Mouse (Mus musculus) frontal cortex, postnatal 10 days (tissue): ENCODE results near the gene Atp9a.
A peak's percentile ranks its signal among the peaks of the same experiment; 100 is the strongest.
"Not testable (repeated sequence)": the region's sequence is repeated elsewhere in the genome, so short reads cannot be mapped to it uniquely, and the experiment has no call there.

ENCODE experiments used
- DNase-seq, 2 experiments: peaks; one replicate each; pipeline ENCODE4 v3.0.0; 2022; ENCODE audit warnings: low spot score in 2 of 2, mixed read lengths in 1 of 2

The Atp9a gene

DNA sequence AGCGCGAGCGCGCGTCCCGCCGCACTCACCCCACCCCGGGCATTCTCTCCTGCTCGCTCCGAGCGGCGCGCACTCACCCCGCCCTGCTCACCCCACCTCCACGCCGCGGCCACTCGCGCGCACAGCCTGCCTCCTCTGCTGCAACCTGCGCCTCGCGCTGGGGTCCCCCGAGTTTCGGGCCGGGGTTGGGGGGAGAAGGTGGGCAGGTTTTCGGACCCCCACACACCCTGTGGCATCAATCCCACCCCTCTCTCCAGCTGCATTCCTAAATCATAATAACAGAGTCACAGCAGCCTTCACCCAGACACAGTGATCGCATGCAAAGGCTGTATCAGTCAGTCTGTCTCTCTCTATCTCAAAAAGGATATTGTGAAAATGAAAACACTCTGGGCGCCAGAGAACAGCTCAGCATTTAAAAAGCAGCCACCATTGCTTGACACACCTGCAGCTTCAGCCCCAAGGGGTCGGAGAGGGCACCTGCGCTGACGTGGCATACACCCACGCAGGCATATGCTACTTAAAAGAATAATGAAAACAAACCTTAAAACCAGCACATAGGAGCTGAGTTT lies at the start of gene Atp9a:
Gene Atp9a, minus strand, starts transcription at position 351 of the 569 bp plus-strand sequence.
- peak; percentile 68 to 76 for DNase-seq

DNA sequence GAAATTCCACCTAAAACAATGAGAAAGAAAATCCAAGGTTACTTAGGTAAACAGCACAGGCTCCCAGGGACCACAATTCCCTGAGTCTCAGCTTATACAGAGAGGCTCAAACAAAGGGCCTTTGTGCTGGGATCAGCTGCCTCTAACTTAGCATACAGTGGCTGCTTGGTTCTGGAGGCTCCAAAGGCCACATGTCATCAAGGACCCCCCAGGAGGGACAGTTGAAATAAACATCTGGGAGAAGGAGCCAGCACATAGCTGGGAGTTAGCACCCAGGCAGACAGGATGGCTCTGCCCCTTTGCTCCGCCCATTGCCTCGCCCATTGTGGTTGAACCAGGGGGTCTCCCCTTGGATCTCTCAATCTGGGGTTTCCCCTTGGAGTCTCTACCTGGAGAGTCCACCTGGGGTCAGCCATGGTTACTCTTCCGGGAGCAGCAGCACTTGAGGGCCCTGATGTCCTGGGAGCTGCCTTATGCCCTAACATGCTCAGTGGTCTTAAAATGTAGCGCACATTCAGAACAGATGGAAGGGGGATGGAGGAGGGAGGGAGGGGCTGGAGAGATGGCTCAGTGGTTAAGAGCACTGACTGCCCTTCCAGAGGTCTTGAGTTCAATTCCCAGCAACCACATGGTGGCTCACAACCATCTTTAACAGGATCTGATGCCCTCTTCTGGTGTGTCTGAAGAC lies 49.0 kb upstream of the Atp9a start:
- DNase-seq: no peak

DNA sequence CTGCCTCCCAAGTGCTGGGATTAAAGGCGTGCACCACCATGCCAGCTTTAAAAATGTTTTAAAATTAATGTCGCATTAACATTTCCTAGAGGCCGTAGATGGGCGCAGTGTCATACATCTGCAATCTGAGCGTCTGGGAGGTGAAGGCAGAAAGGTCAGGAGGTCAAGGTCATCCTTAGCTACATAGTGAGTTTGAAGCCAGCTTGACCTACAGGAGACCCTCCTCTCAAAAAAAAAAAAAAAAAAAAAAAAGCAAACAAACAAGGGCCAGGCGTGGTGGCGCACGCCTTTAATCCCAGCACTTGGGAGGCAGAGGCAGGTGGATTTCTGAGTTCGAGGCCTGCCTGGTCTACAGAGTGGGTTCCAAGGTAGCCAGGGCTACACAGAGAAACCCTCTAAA lies 44.0 kb upstream of the Atp9a start:
- DNase-seq: no peak

DNA sequence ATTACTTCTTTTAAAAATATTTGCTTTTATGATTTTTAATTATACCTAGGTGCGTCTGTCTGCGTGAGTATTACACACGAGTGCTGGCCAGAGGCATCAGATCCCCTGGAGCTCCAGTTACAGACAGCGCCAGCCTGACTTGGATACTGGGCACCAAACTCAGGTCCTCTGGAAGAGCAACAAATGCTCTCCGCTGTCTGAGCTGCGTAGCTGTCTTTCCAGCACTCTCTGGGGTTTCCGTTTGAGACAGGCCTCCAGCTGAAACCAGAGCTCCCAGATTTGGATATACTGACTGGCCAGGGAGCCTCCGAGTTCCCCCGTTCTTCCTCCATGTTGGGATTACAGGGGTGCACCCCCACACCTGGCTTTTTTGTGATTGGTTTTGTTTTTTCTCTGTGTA lies 38.4 kb upstream of the Atp9a start:
- DNase-seq: no peak

DNA sequence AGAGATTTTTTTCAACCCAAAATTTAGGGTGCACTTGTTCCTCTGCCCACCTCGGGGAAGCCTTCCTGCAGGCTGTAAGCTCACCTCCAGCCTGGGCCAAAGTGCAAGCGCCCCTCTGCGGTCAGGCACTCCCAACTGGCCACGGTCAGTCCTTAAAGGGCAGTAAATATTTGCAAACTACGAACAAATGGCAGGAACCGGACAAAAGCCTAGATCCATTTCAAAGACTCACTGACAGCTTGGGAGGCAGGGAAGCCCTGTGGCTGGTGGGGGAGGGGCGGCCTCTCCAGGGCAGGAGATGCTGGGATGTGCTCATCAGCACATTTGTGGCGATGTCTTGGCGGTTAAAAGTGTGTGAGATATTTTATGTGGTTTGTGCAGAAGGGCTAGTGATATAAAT lies 37.8 kb upstream of the Atp9a start:
- peak in 1 of 2 experiments; percentile 27 for DNase-seq

DNA sequence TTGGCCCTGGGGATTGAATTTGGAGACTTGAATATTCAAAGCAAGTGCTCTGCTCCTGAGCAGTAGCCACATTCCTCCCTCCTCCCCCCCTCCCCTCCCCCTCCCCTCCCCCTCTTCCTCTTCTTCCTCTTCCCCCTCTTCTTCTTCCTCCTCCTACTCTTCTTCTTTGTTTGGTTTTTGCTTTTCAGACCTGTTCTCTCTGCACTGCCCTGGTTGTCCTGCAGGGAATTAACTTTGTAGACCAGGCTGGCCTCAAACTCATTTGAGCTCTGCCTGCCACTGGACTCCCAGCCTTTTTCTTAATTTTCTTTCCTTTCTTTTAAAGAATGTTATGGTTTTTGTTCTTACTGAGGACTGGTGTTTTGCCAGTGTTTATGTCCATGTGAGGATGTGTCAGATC lies 35.3 kb upstream of the Atp9a start:
- no peak for DNase-seq

DNA sequence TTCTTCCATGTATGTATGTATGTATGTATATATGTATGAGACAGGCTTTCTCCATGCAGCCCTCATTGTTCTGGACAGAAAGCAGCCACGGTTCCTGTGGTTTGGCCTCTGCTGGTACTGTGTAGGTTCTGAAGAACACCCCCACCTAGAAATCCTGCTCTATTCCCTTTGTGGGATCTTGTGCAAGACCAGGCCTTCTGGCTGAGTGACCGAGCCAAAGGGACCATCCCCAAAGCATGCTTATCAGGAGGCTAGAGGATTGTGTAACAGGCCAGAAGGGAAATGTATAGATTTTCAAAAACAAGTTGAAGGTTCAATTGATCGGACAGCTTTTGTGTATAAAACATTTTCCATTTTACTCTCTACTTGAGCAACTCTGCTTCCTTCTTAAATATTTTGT lies 34.0 kb upstream of the Atp9a start:
- DNase-seq: no peak

DNA sequence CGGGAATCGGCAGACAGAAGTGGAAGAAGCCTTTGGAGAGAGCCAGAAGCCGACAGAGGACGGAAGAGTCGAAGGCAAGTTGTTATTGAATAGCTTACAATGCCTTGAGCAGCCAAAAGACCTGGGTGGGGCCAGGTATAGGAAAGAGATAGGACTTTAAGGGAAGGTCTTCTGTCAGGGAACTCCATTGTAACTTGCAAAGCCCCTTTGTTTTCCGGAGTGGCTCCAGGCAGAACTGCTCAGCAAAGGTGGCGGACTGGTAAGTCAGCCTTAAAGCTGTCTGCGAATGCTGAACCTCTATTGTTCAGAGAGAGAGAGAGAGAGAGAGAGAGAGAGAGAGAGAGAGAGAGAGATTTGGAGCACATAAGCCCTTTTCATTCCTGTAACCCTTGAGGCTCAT lies 27.1 kb upstream of the Atp9a start:
- no peak for DNase-seq

DNA sequence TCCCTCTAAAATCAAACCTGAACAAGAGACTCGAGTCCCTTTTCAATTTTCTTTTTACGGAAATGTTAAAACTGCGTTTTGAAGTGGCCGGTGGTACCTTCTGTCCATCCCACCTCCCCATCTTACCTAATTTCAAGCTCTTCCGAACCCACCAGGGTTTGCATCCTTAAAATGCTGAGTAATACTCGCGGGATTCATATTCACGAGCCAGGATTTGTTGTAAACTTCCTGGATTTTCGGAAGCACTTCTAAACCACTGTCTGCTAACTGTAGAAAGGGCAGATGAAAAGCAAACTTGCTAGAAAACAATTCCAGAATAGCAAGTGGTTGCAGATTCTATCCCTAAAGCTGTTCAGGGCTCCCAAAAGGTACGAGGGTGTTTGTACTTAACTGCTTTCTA lies 25.4 kb upstream of the Atp9a start, which contains the start of gene Sall4:
Gene Sall4, minus strand, starts transcription at position 362 of the 400 bp plus-strand sequence.
- DNase-seq: no peak

DNA sequence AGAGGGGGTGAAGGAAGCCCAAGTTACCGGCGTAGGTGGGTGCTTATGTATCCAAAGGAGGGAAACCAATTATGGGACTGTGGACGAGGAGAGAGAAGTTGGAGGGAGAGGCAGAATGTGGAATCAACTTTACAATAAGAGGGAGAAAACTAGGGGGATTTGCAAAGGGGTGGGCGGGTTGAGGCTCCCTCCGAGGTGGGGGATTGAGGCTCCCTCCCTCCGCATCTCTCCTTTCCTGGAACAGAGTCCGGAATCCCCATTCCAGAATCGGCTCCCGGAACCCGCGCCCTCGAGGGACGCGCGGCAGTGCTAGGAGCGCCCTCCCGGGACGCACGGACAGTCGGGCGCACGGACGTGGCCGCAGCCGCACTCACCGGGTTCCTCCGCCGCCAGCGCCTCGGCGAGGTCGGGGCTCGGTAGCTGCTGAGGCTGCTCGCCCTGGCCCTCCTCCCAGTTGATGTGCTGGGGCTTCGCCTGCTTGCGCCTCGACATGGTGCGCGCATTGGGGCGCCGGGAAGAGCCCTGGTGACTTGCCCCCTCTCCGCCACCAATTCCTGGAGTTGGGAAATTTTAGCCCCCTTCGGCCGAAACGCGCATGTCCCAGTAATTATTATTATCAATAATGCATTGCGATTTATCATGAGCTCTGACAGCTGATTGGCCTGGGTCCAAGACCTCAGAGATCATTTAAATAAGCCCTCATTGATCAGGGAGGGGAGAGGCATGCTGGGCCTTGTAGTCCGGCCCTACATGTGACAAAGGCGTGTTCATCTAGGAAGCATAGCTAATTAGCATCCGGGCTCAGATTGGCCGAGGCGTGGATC lies 24.5 kb upstream of the Atp9a start:
- no peak for DNase-seq

DNA sequence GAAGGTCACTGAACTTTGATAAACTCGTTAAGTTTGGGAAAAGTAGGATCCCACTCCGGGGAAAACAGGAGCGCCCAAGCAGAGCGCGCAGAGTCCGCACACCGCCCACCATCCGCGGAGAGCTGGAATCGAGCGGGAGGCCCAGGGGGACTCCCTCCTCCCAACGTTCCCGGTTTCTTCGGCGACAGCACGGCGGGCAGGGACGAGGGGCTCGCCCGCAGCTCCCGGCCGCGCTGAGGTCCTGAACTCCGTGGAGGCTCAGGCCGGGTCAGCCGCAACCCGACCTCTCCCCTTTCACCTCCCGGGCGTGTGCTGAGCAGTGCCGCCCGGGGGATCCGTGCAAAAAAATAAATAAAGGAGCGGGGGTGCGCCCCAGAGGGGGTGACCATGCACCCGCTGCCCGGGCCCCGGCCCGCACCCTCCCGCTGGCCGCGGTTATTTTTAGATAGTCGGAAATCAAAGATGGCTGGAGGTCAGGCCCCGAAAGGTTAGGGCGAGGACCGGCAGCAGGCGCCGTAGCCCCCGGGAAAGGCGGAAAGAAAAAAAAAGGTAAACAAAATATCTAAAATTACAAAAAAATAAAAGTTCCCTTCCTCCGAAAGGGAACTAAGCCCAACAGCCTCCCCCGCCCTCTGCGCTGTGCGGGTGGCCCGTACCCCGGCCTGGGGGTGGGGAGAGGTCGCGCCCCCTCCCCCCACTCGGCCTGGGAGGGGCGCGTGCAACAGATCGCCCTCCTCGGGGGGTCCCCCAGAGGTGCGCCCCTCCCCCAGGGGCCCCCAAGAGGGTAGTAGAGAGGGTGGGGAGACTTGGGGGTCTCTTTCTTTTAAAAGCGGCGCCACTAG lies 23.7 kb upstream of the Atp9a start:
- no peak for DNase-seq

DNA sequence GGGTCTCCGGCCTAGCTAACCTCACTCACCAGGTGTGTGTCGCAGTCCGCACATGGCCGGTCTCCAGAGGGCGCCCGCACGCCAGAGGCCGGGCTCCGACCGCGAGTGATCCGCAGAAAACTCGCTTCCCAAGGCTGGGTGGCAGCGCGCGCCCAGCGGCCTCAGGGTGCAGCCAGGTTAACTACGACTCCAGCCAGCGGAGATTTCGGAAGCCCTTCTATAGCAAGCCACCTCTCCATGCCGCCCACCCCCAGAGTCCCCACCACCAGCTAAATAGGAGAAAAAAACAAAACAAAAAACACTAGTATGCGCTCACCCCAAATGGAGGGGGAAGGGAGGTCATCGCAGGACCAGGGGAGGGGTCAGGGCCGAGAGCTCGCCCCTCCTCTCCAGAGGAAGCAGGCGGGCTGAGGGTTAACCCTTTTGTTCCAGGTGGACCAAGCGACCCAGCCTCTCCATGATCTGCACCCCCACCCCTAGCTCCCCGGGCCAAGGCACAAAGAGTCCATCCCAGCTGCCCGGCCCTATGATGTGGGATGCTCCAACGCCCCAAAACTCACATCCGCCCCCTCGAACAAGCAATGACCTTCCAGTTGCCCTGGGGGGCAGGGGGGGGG lies 23.0 kb upstream of the Atp9a start:
- no peak for DNase-seq

DNA sequence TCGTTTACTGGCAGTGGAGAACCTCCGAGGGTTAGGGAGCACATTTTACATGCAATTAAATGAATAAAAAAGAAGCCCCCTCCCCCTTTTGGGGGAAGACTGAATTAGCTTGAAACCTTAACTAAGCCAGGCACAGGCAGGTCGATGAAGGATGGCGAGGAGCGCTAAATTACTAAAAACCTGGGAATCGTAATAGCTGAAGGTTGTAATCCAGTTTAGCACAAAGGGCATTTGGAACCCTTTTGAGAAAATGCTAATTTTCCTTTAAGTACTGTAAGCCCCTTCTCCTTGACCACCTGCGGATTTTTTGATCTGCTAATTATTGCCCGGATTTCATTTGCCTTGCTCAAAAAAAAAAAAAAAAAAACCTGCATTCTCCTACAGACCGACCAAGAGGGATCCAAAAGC lies 22.3 kb upstream of the Atp9a start:
- DNase-seq: no peak

DNA sequence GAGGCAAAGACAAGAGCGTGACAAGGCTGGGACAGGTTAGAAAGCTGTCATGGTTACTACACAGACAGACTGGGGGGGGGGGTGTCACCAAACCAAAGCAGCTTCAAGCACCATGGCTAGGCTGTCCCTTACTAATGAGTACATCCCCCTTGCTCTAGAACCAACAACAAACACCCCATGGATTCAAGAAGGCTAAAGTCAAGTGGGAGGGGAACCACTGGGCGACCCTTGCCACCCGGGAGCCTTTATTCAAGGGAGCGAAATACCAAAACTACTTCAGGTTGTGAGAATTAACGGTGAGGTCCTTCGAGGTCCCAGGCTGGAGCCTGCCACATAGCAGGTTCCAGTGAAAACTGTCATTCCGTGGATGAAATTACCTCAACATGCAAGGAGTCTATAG lies 21.6 kb upstream of the Atp9a start:
- no peak for DNase-seq

DNA sequence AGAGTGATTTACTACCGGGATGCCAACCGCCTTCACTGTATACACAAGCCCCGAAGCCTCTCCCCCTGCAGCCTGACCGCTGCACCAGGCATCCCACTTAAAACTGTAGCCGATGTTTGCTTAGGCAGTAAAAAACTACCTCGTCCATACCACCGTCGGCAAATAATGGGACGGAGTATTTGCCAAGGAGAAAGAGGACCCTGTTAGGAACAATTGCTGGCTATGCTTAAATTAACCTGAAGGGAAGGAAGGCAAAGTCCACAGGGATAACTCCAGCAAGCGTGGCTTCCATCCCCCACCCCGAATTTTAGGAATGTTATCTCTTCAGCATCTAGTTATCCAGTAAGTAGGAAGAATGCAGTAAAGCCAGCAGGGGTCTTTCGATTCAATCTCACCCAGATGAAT lies 20.2 kb upstream of the Atp9a start:
- no peak for DNase-seq

DNA sequence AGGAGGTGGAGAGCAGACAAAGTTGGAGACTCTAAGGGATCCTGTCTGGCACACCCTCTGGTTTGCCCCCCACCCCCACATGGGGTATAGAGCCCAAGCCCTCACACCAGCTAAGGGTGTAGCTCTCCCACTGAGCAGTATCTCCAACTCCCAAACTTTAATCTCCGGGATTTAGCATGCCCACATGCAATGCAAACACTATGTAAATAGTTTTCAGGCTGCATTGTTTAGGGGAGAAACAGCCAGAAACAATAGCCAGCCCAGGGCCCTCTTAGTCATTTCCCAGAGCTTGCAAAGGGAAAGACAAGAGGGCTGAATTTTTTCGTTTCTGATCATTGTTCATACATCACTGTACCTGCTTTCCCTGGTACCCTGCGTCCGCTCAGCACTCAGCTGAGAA lies 19.7 kb upstream of the Atp9a start:
- DNase-seq: no peak

DNA sequence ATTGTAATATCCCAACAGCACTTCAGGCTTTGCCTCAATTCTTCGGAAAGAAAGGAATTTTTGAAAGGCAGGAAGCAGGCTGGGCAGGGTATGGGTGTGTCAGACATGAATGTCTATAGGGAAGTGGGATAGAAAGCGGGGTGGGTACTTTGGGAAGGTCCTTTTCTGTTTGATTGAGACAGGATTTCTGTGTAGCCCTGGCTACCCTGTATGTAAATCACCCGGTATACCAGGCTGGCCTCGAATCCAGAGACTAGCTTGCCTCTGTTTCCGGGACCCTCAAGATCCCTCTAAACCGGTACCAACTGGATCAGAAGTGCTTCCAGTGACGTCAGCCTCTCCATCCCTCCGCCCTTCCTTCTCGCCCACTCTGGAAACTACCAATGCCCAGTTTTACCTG lies 18.9 kb upstream of the Atp9a start:
- DNase-seq: no peak

DNA sequence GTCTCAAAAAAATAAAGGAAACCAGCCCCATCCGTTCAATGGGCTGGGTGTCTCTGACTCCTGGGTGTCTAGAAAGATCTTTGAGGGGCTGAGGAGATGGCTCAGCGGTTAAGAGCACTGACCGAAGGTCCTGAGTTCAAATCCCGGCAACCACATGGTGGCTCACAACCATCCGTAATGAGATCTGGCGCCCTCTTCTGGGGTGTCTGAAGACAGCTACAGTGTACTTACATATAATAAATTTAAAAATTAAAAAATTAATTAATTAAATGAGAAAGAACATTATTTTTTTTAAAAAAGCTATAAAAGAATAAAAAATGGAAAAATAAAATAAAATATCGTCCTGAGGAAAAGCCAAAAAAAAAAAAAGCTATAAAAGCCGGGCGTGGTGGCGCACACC lies 2.2 kb upstream of the Atp9a start:
- DNase-seq: not testable (repeated sequence)

DNA sequence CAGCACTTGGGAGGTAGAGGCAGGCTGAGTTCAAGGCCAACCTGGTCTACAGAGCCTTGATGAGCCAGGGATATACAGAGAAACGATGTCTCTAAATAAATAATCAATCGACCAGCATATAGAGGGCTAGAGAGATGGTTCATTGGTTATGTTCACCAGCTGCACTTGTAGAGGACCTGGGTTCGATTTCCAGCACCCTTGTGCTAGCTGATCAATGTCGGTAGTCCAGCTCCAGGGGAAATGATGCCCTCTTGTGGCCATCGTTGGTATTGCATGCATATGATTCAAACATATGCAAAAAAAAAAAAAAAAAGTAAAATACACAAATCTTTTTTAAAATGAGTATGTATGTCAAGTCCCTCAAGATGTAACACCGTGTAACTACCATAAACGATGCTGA lies 440 bp upstream of the Atp9a start:
- peak in 1 of 2 experiments; percentile 56 for DNase-seq

DNA sequence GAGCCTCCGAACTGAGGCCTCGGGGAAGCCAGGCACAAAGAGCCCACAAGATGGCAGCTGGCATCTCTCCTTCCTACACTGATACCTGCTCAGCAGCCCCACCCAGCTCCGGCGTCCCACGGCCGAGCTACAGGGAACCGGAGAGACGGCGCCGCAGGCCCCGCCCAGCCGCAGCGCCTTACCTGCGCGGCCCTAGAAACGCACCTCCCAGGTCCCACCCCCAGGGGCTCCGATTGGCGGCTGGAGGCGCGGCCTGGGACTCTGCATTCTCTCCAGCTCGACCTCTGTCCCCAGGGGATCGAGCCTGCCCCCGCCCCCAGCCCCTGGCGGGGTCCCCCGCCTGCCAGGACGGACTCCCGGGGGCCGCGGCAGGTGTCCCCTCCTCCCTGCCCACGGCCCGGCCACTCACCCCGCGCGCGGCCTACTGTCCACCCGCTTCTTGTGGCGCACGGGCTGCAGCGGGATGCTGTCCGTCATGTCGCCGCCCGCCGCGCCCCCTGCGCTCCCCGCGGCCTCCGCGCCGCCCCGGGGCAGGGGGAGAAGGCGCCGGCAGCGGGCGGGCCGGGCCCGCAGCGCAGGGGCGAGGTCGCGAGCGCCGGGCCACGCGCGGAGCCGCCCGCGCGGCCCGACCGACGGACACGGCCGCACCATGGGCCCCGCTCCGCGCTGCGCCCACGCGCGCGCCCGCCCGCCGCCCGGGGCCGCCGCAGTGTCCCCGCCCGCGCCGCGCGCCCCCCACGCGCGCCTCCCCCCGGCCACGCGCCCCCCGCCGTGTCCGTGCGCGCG lies 743 bp downstream of the Atp9a start:
- DNase-seq: peak; percentile 69 to 77

DNA sequence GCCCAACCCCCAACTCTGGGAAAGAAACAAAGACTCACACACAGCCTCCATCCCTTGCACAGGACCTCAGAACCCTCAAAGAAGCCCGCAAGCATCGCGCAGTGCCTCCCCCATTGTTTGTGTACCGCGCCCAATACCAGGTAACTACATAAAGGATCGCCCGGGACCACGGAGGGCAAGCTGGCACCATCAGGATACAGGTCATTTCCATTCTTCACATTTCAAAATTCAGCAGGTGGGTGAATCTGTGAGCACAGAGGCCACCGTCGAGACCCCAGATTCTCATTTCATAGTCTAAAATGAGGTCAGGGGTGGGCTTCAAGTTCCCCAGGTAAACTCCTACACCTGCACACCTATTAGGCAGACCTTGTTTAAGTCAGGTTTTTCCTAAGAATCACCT lies 1.7 kb downstream of the Atp9a start:
- DNase-seq: no peak
